In the genomic region with DNA sequence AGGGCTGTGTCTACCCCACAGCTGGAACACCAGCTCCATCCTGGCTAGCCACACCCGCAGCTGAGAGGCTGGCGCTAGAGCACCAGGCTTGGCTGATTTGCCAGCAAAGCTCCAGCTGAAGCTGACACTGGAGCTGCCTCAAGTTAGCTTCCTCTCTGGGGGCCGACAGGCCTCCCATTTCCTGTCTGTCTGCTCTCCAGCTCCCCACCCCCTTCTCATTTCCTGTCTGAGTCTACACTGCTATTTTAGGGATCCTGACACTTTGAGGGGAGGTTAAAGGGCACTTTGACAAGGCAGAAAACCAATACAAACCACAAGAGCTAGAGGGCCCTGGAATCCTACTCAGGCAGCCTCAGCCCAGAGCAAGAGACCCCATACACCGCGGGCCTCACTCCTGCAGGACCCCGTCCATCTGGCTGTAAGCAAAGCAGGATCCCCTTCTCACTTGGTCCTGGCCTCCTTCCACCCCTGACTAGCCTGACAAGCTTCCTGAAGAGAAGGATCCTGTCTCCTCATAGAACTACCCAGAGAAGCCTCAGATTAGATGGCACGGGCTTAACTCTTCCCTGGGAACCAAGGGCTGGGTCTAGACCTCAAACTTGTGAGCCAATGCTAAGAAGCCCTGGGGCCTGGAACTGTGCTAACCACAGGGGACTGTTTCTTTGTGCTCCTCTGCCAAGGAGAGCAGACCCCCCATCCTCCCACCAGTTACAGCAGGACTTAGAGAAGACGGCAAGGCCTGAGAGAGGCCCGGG, we compare ENCODE assay signal across 8 mouse cellular contexts. TPM values are rescaled to one million over a fixed set of nuclear protein-coding genes. Genes with fewer than 3 reads are reported as not detected.
DNase-seq lines count a peak whose midpoint lies in the region; ATAC-seq lines count a peak whose summit lies in the region.

No protein-coding gene starts in this region.

- peaks cover 10% of the 10 kb centered on the region; the same call in 1 of the 2 replicates for H3K4me1 ChIP-seq in forebrain, embryonic 15.5 days
- H3K4me1 ChIP-seq in megakaryocyte, embryonic 14.5 days = peaks cover 100% of the 10 kb centered on the region

- DNase-seq in CD4-positive, CD25-positive, alpha-beta regulatory T cell, adult 2 months (ENCODE audit: low read depth, low spot score) = peak; percentile 88
- peak; percentile 64 for DNase-seq in adrenal gland, adult 8-10 months
- peak; percentile 24 to 32 for DNase-seq in layer of hippocampus, postnatal 36 days
- peak; percentile 72 for DNase-seq in splenic B cell, adult 2 months (ENCODE audit: low read depth, low spot score)
- DNase-seq in right cerebral cortex, adult 2 months (ENCODE audit: low spot score in 2 of 2) = no peak

- no peak for ATAC-seq in forebrain, embryonic 15.5 days (replicated peaks)
- peak; percentile 78 to 83 for ATAC-seq in hematopoietic stem cell, adult 5-6 weeks (replicated peaks in 1 of 2; ENCODE audit: insufficient read depth in 1 of 2, low FRiP score in 2 of 2, low TSS enrichment in 1 of 2, low read depth in 1 of 2, poor library complexity in 2 of 2, severe bottlenecking in 2 of 2)

- no peak overlapping the region for H3K4me3 ChIP-seq in forebrain, embryonic 15.5 days
- peak overlapping the region; percentile 84 for H3K4me3 ChIP-seq in megakaryocyte, embryonic 14.5 days (replicated peaks)

- no peaks in the 10 kb centered on the region for H3K27me3 ChIP-seq in forebrain, embryonic 15.5 days
- H3K27me3 ChIP-seq in megakaryocyte, embryonic 14.5 days (replicated peaks) = no peaks in the 10 kb centered on the region
- H3K27me3 ChIP-seq in splenic B cell, adult 2 months (ENCODE audit: control insufficient read depth, insufficient read depth, low read length, poor library complexity, severe bottlenecking) = no peaks in the 10 kb centered on the region

- 75% methylated on average over 9 of the region's 9 CpGs for WGBS in forebrain, embryonic 15.5 days

- H3K27ac ChIP-seq in forebrain, embryonic 15.5 days (replicated peaks) = peak overlapping the region; percentile 51

- no peak overlapping the region for H3K9ac ChIP-seq in forebrain, embryonic 15.5 days (replicated peaks)

- no peaks in the 10 kb centered on the region for H3K36me3 ChIP-seq in forebrain, embryonic 15.5 days
- H3K36me3 ChIP-seq in megakaryocyte, embryonic 14.5 days (replicated peaks; ENCODE audit: low read length) = peaks cover 41% of the 10 kb centered on the region
- H3K36me3 ChIP-seq in splenic B cell, adult 2 months (ENCODE audit: control insufficient read depth, insufficient read depth, low read length, poor library complexity, severe bottlenecking) = no peaks in the 10 kb centered on the region; the same call in 1 of the 2 replicates

- H3K4me2 ChIP-seq in forebrain, embryonic 15.5 days (replicated peaks) = no peak overlapping the region

- H3K9me3 ChIP-seq in forebrain, embryonic 15.5 days = no peaks in the 10 kb centered on the region
- H3K9me3 ChIP-seq in megakaryocyte, embryonic 14.5 days = no peaks in the 10 kb centered on the region

RNA-seq across cellular contexts. Expression of a gene that starts 37.2 kb away (rescaled TPM):
- 10 to 100 TPM; 16.5 to 29.3 (median 24.4) TPM for total RNA-seq in adrenal gland, adult 8-10 months (2022)
- 9.9 and 10.2 TPM in 2 replicates for polyA plus RNA-seq in forebrain, embryonic 15.5 days (2015; fragmentation: Nextera tagmentation; extraction: Ambion mirVana)
- 16.5 and 20.1 TPM in 2 replicates for total RNA-seq in hematopoietic stem cell, adult 5-6 weeks (2017)
- total RNA-seq in layer of hippocampus, postnatal 36 days (2021) = 1 to 10 TPM; 9.2 to 10.0 TPM
- polyA plus RNA-seq in megakaryocyte, embryonic 14.5 days (2012; ENCODE audit: insufficient read depth, low replicate concordance) = 4.4 and 6.8 TPM in 2 replicates

RNA-seq across cellular contexts. Expression of a gene that starts 37.4 kb away (rescaled TPM):
- 1 to 10 TPM; 2.6 to 4.5 (median 3.8) TPM for total RNA-seq in adrenal gland, adult 8-10 months (2022)
- 0.23 and 0.31 TPM in 2 replicates for polyA plus RNA-seq in forebrain, embryonic 15.5 days (2015; fragmentation: Nextera tagmentation; extraction: Ambion mirVana)
- 0.05 TPM in 1 of 2 replicates, not detected in the other for total RNA-seq in hematopoietic stem cell, adult 5-6 weeks (2017)
- total RNA-seq in layer of hippocampus, postnatal 36 days (2021) = 1 to 10 TPM; 1.1 to 1.6 TPM
- not detected in 2 replicates for polyA plus RNA-seq in megakaryocyte, embryonic 14.5 days (2012; ENCODE audit: insufficient read depth, low replicate concordance)

RNA-seq across cellular contexts. Expression of a gene that starts 38.2 kb away (rescaled TPM):
- total RNA-seq in adrenal gland, adult 8-10 months (2022) = 10 to 100 TPM; 46.5 to 76.6 (median 51.2) TPM
- 111 and 115 TPM in 2 replicates for polyA plus RNA-seq in forebrain, embryonic 15.5 days (2015; fragmentation: Nextera tagmentation; extraction: Ambion mirVana)
- total RNA-seq in hematopoietic stem cell, adult 5-6 weeks (2017) = 16.4 and 22.0 TPM in 2 replicates
- total RNA-seq in layer of hippocampus, postnatal 36 days (2021) = 10 to 100 TPM; 96.8 to 98.3 TPM
- 14.7 and 16.8 TPM in 2 replicates for polyA plus RNA-seq in megakaryocyte, embryonic 14.5 days (2012; ENCODE audit: insufficient read depth, low replicate concordance)

RNA-seq across cellular contexts. Expression of a gene that starts 59.6 kb away (rescaled TPM):
- 100 to 1,000 TPM; 442 to 837 (median 596) TPM for total RNA-seq in adrenal gland, adult 8-10 months (2022)
- polyA plus RNA-seq in forebrain, embryonic 15.5 days (2015; fragmentation: Nextera tagmentation; extraction: Ambion mirVana) = 250 and 263 TPM in 2 replicates
- 120 and 133 TPM in 2 replicates for total RNA-seq in hematopoietic stem cell, adult 5-6 weeks (2017)
- total RNA-seq in layer of hippocampus, postnatal 36 days (2021) = 100 to 1,000 TPM; 357 TPM
- 206 and 441 TPM in 2 replicates for polyA plus RNA-seq in megakaryocyte, embryonic 14.5 days (2012; ENCODE audit: insufficient read depth, low replicate concordance)

Comparison
In these comparisons a context has a peak if more than half of its experiments do, and no peak if none do; other contexts are left out.
1. DNase-seq: peak in CD4-positive, CD25-positive, alpha-beta regulatory T cell, adult 2 months (single experiment), adrenal gland, adult 8-10 months (single experiment), layer of hippocampus, postnatal 36 days (2 of 2) and splenic B cell, adult 2 months (single experiment); none in right cerebral cortex, adult 2 months (0 of 2).